Mouse (Mus musculus) small intestine, adult 2 months (tissue): ENCODE measurements around the gene Olfr435.

ENCODE experiments used
- CTCF ChIP-seq: fragments of 200-500 bp; IDR thresholded peaks from 2 replicates; pipeline ENCODE4 v1.5.1; 2012; ENCODE audit warnings: low read depth, mild to moderate bottlenecking, control low read depth, inconsistent platforms, low read length, moderate library complexity, mixed read lengths; ENCODE audit not compliant: insufficient replicate concordance, insufficient read length; ENCODE audit errors: extremely low read depth
- POLR2A ChIP-seq: fragments of 200-500 bp; IDR thresholded peaks from 2 replicates; pipeline ENCODE4 v1.6.1; 2012; ENCODE audit warnings: low read depth, mild to moderate bottlenecking, control low read depth, inconsistent platforms, low read length, moderate library complexity

GRCm38 (mm10) chr6:43202786-43203185 is 5.8 kb downstream of the Olfr435 start:
- TF ChIP-seq CTCF (no peak), POLR2A (no peak)
